Mouse (Mus musculus): ENCODE data around the gene Smarcc1.
"Not testable (repeated sequence)": the region's sequence is repeated elsewhere in the genome, so short reads cannot be mapped to it uniquely, and the experiment has no call there.

The Smarcc1 gene

GRCm38 (mm10) chr9:110131525-110132197, 14.2 kb downstream of the Smarcc1 start:
- DNase-seq (ENCODE audit: low read depth, low spot score): peak; percentile 100

- peak; percentile 59 for DNase-seq (ENCODE audit: low read depth, low spot score)
These were observed 14.7 kb downstream of the Smarcc1 start for GRCm38 (mm10) chr9:110132201-110132605.

GRCm38 (mm10) chr9:110132921-110133320, 15.4 kb downstream of the Smarcc1 start:
- DNase-seq (ENCODE audit: low read depth, low spot score): no peak

- no peak for DNase-seq (ENCODE audit: low read depth, low spot score)
These were observed 16.7 kb downstream of the Smarcc1 start for GRCm38 (mm10) chr9:110134176-110134575.

- DNase-seq (ENCODE audit: low read depth, low spot score): no peak
These were observed 21.6 kb downstream of the Smarcc1 start for GRCm38 (mm10) chr9:110139119-110139518.

GRCm38 (mm10) chr9:110142097-110142496, 24.6 kb downstream of the Smarcc1 start:
- no peak for DNase-seq (ENCODE audit: low read depth, low spot score)

- DNase-seq (ENCODE audit: low read depth, low spot score): no peak
These were observed 31.1 kb downstream of the Smarcc1 start for GRCm38 (mm10) chr9:110148598-110148997.

- DNase-seq (ENCODE audit: low read depth, low spot score): no peak
These were observed 41.5 kb downstream of the Smarcc1 start for GRCm38 (mm10) chr9:110159036-110159435.

GRCm38 (mm10) chr9:110160486-110160885, 43.0 kb downstream of the Smarcc1 start:
- DNase-seq (ENCODE audit: low read depth, low spot score): not testable (repeated sequence)

GRCm38 (mm10) chr9:110162441-110162840, 44.9 kb downstream of the Smarcc1 start:
- DNase-seq (ENCODE audit: low read depth, low spot score): no peak

GRCm38 (mm10) chr9:110163071-110163470, 45.6 kb downstream of the Smarcc1 start:
- DNase-seq (ENCODE audit: low read depth, low spot score): no peak

- no peak for DNase-seq (ENCODE audit: low read depth, low spot score)
These were observed 53.4 kb downstream of the Smarcc1 start for GRCm38 (mm10) chr9:110170858-110171257.

GRCm38 (mm10) chr9:110199870-110200269, 82.4 kb downstream of the Smarcc1 start:
- no peak for DNase-seq (ENCODE audit: low read depth, low spot score)

- DNase-seq (ENCODE audit: low read depth, low spot score): peak; percentile 81
These were observed 88.3 kb downstream of the Smarcc1 start for GRCm38 (mm10) chr9:110205526-110206404.

GRCm38 (mm10) chr9:110206437-110206836, 88.9 kb downstream of the Smarcc1 start:
- DNase-seq (ENCODE audit: low read depth, low spot score): no peak

GRCm38 (mm10) chr9:110208265-110208664, 90.8 kb downstream of the Smarcc1 start:
- DNase-seq (ENCODE audit: low read depth, low spot score): no peak

GRCm38 (mm10) chr9:110208967-110209366, 91.5 kb downstream of the Smarcc1 start:
- no peak for DNase-seq (ENCODE audit: low read depth, low spot score)

GRCm38 (mm10) chr9:110224273-110224672, 106.8 kb downstream of the Smarcc1 start:
- DNase-seq (ENCODE audit: low read depth, low spot score): no peak

- no peak for DNase-seq (ENCODE audit: low read depth, low spot score)
These were observed 108.7 kb downstream of the Smarcc1 start for GRCm38 (mm10) chr9:110226191-110226590.

- DNase-seq (ENCODE audit: low read depth, low spot score): no peak
These were observed 111.2 kb downstream of the Smarcc1 start for GRCm38 (mm10) chr9:110228671-110229070.

GRCm38 (mm10) chr9:110229112-110229511, 111.6 kb downstream of the Smarcc1 start:
- DNase-seq (ENCODE audit: low read depth, low spot score): no peak

- DNase-seq (ENCODE audit: low read depth, low spot score): no peak
These were observed 112.2 kb downstream of the Smarcc1 start for GRCm38 (mm10) chr9:110229566-110230248.

Data from forelimb bud, embryonic 11.5 days (tissue).